Mouse (Mus musculus): ENCODE measurements around the gene Wdr18.

Wdr18 gene

DNA sequence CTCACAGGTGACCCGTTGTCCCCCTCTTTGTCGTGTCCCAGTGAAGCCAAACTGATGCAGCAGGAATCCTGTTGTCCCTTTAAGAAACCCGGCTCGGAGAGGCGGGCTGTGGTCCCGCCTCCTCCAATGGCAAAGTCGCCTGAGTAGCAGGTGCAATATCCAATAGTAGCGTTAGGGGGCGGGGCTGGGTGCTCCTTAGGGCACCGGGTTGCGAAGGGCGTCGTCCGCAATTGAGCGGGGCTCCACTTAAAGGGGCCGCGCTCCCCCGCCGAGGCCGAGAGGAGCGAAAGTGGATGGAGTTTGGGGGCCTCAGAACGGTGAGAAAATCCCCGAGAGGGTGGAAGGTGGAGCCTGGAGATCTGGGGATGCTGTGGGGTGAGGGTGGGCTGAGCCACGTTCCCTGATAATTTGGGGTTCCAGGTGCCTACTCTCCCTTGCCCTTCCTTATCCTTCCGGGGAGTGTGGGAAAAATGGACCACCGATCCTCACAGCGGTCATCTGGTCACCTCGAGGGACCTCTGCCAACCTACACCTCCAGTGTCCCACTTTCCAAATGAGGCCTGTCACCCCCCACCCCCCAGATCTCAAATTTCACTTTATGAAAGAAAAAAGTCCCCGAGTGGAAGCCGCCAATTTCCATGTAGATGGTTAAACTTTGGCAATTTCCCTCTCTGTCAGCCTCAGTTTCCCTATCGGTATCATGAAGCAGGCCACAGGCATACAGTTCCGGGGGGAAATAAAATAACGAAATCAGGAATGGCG is 36.5 kb downstream of the Wdr18 start, which contains the start of gene Abca7:
Gene Abca7 (plus strand): TSS at position 223 of the 762 bp plus-strand sequence.
- peak; percentile 95 for DNase-seq (ENCODE audit: low read depth, low spot score)

- peak; percentile 91 for DNase-seq (ENCODE audit: low read depth, low spot score)
These were observed 37.2 kb downstream of the Wdr18 start for GRCm38 (mm10) chr10:79997034-79997760.

DNA sequence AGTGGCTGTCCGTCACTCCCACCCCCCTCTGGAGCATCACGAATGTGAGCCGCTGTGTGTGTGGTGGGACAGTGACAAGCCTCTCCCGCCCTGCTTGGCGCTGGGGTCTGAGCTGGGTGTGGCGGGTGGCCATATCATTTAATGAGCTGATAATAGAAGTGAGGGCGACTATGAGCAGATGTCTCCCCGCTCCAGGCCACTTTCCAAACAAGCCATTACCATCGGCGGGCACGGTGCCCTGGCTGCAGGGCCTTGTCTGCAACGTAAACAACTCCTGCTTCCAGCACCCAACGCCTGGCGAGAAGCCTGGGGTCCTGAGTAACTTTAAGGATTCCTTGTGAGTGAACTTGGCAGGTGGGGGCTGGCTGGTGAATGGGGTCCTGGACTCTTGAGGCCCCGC is 37.9 kb downstream of the Wdr18 start:
- no peak for DNase-seq (ENCODE audit: low read depth, low spot score)

DNA sequence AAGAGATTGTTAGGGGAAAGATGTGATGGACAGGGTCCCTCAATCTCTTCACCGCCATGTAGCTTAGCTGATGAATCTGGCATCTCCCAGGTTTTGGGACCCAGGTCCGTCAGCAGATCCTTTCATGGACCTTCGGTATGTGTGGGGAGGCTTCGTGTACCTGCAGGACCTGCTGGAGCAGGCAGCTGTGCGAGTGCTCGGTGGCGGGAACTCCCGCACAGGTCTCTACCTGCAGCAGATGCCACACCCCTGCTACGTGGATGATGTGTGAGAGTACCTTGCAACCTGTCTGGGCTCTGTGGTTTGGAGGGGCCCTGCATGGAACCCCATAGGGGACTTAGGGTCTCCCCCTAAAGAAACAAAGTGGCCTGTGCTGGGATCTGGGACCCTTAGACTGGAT is 42.0 kb downstream of the Wdr18 start:
- DNase-seq (ENCODE audit: low read depth, low spot score), result no peak

GRCm38 (mm10) chr10:80002829-80003228 is 42.9 kb downstream of the Wdr18 start:
- no peak for DNase-seq (ENCODE audit: low read depth, low spot score)

- peak; percentile 65 for DNase-seq (ENCODE audit: low read depth, low spot score)
These were observed 43.7 kb downstream of the Wdr18 start for GRCm38 (mm10) chr10:80003374-80004232.

DNA sequence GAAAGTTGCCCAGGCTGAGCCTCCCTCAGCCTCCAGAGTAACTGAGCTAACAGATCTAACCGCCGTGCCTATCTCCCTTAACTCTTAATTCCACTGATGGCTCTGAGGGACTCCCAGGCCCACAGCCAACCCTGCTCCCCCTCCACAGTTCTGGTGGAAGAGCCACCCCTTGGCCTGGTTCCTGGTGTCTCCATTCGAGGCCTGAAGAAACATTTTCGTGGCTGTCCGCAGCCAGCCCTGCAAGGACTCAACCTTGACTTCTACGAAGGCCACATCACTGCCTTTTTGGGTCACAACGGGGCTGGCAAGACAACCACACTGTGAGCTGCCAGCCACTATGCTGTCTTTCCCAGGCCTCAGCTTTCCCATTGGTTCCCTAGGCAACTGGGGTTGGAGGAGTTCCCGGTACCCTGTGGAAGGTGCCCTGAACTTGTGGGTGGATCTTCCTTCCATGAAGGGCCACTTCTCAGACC is 44.3 kb downstream of the Wdr18 start:
- no peak for DNase-seq (ENCODE audit: low read depth, low spot score)

GRCm38 (mm10) chr10:80011740-80012139 is 51.8 kb downstream of the Wdr18 start:
- DNase-seq (ENCODE audit: low read depth, low spot score), result no peak

GRCm38 (mm10) chr10:80013609-80014008 is 53.7 kb downstream of the Wdr18 start:
- DNase-seq (ENCODE audit: low read depth, low spot score), result no peak

DNA sequence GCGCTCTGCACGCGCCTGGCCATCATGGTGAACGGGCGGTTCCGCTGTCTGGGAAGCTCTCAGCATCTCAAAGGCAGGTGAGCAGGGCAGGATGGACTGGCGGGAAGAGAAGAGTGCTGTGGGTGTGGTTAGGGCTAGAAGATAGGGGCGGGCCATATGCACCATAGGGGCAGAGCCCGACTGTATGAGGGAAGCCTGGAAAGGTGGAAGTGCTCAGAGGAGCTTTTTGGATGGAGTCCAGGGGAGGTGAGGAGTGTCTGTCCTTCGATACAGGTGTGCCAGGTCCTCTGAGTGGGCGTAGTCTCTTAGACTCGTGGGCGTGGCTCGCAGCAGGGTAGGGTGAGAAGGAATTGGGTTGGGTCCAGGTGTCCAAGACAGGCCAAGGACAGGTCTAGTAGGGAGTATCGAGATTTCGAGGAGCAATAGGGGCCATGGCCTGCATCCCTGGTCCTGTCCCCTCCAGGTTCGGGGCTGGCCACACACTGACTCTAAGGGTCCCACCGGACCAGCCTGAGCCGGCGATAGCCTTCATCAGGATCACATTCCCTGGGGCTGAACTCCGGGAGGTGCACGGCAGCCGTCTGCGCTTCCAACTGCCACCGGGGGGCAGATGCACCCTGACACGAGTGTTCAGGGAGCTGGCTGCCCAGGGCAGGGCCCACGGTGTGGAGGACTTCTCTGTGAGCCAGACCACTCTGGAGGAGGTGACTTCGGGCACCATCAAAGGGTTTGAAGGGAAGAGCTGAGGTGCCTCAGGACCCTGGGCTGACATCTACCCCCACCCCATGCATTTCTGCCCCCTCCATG is 54.7 kb downstream of the Wdr18 start:
- peak; percentile 67 for DNase-seq (ENCODE audit: low read depth, low spot score)

- DNase-seq (ENCODE audit: low read depth, low spot score), result no peak
These were observed 55.6 kb downstream of the Wdr18 start for GRCm38 (mm10) chr10:80015583-80015982.

- DNase-seq (ENCODE audit: low read depth, low spot score), result no peak
These were observed 56.6 kb downstream of the Wdr18 start, which contains the start of gene Arhgap45 for GRCm38 (mm10) chr10:80016511-80016910. Arhgap45 (plus strand) TSS chr10:80016653.

DNA sequence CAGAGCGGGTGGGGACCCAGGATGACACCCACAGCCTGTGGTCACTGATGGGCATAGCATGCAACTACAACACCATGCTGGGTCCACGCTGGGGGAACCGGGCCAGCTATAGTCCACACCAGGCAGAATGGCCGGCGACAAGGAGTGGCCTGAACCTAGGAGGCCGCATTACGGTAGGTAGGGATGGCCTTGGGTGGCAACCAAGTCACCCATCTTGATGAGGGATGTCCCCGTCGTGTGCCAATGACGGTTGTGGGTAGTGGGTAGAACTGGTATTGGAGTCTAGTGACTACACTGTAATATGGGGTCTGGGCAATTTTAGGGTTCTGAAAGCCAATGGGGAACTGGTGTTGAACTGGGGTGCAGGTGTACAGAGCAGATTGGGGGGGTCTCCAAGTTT is 57.0 kb downstream of the Wdr18 start:
- no peak for DNase-seq (ENCODE audit: low read depth, low spot score)

DNA sequence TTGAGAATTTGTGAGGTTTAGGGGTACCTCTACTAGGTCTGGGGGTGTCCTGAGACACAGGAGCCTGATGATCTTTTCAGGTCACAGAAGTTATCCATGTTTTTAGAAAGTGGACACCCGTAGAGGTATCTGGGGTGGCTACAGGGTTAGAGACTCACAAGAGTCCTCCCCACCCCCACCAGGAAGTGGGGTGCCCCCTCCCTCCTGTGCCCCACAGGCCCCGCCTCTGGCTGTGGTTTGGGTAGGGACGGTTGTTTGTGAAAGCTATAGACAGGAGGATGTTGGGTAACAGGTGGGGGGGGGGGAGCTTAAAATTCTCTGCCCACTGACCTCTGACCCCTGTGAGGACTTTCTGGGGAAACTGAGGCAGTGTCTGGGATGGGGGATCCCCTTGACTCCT is 57.4 kb downstream of the Wdr18 start:
- DNase-seq (ENCODE audit: low read depth, low spot score), result no peak

DNA sequence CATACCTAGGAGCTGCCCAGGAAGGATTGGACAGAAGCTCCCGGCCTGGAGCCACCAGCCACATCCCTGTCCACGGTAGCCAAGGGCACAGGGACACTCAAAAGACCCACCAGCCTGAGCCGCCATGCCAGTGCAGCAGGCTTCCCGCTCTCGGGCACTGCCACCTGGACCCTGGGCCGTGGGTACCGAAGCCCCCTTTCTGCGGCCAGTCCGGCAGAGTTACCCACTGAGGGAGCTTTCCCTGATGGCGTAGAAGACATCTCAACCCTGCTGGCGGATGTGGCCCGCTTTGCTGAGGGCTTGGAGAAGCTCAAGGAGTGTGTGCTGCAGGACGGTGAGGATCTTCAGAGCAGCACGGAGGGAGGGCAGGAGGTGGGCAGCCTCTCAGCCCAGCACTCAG is 57.8 kb downstream of the Wdr18 start:
- no peak for DNase-seq (ENCODE audit: low read depth, low spot score)

GRCm38 (mm10) chr10:80018739-80019297 is 58.9 kb downstream of the Wdr18 start:
- DNase-seq (ENCODE audit: low read depth, low spot score), result no peak

GRCm38 (mm10) chr10:80019471-80020131 is 59.6 kb downstream of the Wdr18 start:
- no peak for DNase-seq (ENCODE audit: low read depth, low spot score)
